Mouse (Mus musculus) megakaryocyte-erythroid progenitor cell, adult 5-6 weeks (primary cell): ENCODE results near the gene Zfp629. TPM values are rescaled to one million over a fixed set of nuclear protein-coding genes. Genes with fewer than 3 reads are reported as not detected.

Source experiments
- ATAC-seq: replicated peaks from 2 replicates; pipeline ENCODE4 v1.8.0; 2016; ENCODE audit warnings: mild to moderate bottlenecking, inconsistent platforms; ENCODE audit not compliant: severe bottlenecking, poor library complexity, low FRiP score, low TSS enrichment
- total RNA-seq, 2 experiments: library from RNA; stranded (forward) in 1 of 2; stranded (reverse) in 1 of 2; fragments of 200-1000, 215-1000 nt in 1 of 2; fragments of >200 nt in 1 of 2; fragmentation: Nextera tagmentation in 1 of 2; gene quantifications; 2 replicates each; pipeline ENCODE4 v1.2.3; 2014 to 2017

The Zfp629 gene
- total RNA-seq, 2 experiments from 2014 or later, result 3.4 to 7.8 TPM

DNA sequence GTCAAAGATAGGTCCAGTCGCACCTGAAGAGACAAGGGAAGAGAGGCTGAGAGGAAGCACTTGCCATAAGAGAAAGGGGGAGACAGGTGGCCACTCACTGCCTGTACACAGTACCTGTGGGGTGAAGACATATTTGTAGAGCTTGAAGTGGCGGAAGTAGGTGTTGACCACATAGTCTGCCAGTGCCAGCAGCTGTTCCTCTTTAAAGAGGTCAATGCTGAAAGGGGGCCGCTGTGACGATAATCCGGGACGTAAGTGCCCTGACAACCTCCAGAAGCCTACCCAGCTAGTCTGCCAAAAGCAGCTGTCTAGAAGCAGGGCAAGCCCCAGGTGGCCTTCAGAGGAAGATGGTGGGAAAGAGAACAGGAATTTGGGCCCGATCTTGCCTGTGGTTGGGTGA, 30.6 kb downstream of the Zfp629 start:
- no peak for ATAC-seq

DNA sequence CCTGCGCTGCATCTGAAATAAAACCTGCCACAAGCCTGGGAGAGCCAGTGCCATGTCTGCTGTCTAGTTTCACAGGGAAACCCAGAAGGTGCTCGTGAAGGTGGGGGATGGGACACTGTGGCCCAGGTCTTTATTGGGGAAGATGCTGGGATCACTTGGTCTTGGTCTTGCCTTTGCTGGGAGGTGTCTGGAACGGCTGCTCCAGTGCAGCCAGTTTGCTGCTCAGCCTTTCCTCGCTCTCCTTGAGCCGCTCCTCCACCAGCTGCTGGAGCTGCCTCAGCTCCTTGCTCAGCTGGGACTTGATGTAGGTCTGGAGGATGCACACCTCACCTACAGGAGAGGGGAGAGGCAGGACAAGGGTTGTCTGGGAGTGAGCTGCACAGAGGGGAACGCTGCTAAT, 32.3 kb downstream of the Zfp629 start:
- no peak for ATAC-seq

DNA sequence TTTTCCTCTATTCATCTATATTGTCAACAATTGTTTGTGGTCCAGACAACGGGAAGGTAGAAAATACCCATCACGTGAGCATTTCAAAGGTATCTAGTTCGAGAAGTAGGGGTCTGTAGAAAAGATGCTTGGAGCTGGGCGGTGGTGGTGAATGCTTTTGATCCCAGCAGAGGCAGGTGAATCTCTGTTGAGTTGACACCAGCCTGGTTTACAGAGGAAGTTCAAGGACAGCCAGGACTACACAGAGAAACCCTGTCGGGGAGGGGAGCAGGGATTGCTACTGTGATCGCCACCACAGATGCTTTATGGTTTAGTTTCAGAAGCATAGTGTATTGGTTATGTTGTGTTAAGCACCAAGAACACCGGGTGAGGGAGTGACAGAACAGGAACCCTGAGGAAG, 41.5 kb downstream of the Zfp629 start:
- no peak for ATAC-seq

DNA sequence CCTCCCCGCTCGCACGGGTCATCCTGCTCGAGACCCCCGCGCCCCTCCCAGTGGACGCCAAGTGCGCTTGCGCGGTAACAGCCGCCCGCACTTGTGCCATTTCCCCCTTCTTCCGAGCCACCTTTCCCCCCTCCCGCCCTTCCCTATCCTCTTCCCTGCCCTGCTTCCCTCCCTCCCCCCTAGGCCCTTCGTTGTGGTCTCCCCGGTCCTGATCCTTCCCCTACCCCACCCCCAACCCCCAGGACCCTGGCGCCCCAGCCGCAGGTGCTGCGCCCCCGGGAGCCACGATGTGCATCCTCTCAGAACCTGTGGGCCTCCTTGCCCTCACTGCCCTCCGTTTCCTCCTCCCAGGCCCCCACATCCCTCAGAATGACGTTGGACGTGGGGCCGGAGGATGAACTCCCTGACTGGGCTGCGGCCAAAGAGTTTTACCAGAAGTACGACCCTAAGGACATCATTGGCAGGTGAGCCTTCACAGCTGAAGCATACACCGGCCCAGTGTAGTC, 42.0 kb downstream of the Zfp629 start:
- ATAC-seq, result no peak

DNA sequence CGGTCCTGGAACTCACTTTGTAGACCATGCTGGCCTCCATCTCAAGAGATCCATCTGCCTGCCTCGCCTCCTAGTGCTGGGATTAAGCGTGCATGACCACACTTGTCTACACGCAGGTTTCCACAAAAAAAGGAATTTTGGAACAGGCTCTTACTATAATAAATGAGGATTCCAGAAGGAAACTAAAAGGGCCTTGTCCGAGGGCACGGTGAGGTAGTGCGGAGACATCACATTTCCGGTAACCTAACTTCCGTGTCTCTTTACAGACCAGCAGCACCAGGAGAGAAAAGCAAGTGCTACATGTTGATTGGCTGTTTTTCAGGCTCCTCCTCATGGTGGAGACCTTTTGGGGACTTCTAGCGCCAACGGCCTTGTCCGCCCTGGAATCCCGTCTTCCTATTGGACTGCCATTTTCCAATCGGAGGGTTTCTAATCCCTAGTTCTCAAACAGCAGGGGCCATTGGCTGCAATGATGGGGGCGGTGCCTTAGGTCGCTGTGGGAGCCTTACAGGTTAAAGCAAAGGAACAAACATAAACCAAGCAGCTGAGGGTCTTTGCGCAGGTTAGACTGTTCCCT, 42.6 kb downstream of the Zfp629 start, which contains the start of gene Phkg2:
Phkg2 (plus strand) TSS at position 446 of the 577 bp plus-strand sequence.
- peak; percentile 99 for ATAC-seq

DNA sequence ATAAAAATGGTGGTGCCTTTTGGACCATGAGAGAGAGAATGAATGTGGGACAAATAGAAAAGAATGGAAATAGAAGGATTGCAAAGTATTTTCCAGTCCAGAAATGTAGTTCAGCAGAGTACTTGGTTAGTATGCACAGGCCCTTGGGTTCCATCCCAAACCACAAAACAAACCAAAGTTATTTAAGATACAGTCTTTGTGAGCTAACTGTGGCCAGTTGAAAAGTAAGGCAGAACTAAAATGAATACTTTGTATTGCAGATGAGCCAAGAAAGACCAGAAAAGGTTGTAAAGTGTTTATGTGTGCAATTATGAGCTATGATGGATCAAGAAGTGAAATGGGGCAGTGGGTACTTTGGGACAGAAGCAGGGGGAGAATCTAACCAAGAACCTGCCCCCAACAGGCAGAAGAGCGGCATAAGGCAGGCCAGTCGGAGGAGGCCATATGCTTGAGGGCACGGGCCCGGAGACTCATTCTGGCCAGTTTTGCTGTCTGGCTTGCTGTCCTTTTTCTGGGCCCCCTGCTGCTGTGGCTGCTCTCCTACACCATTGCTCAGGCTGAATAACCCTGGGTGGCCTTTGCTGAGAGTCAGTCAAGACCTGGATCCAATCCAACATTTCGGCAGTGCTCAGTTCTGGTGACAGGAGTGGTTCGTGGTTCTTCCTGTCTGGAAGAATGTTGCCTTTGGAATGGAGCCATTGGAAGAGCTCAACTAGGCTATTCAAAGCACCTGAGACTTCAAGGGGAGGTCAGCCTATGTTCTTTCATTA, 51.0 kb downstream of the Zfp629 start:
- ATAC-seq, result no peak

DNA sequence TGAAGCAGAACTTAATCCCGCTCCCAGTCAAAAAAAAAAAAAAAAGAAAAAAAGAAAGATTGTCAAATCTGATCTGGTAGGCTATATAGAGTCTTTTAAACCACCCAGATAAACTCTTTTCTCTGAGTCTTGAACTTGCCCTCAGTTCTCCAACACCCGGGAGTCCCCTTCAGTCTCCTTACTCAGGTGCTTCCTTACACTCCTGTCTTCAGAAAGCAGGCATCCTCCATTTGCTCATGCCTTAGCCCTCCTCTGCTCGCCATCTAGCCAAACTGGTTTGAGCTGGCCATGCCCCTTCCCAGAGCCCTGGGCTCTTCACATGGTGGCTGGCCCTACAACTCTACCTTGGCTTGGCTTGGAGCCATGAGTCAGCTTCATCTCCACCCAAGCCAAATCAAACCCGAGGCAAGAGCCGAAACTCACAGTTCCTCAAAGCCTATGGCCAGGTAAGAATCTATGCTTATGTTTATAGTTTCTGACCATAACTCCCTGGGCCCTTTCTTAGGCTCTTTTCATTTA, 54.2 kb downstream of the Zfp629 start, which contains the start of gene Tmem265:
Tmem265 (plus strand) TSS at position 51 of the 519 bp plus-strand sequence.
- no peak for ATAC-seq

DNA sequence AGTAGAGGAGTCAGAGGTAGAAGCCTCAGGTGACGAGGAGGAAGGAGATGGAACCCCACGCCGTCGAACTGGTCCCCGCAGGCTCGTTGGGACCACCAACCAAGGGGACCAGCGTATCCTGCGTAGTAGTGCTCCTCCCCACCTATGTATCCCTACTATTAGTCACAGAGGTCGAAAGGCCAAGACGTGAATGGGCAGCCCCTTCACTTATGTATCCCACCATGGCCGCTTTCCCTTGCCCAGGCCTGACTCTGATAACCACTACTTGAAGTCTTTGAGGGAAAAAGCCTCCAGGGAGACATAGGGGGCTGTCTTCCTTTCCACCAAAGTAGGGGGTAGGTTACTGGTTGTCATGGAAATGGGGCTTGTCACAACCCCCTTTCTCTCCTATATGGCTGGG, 55.0 kb downstream of the Zfp629 start:
- ATAC-seq, result 0 out of 2 replicates have a peak, but pooled peaks have one; percentile 15

Other genes with a start within 250 kb of the Zfp629 start
- gene Zfp747, start 239.7 kb downstream of the Zfp629 start, total RNA-seq (2014; fragmentation: Nextera tagmentation), result 7.7 and 8.3 TPM in 2 replicates
- 4.0 and 10.9 TPM in 2 replicates for gene Zfp747, start 239.7 kb downstream of the Zfp629 start, total RNA-seq (2017)
- 2.3 and 4.0 TPM in 2 replicates for gene 9130019O22Rik, start 228.6 kb downstream of the Zfp629 start, total RNA-seq (2014; fragmentation: Nextera tagmentation)
- gene 9130019O22Rik, start 228.6 kb downstream of the Zfp629 start, total RNA-seq (2017), result 3.6 and 4.8 TPM in 2 replicates
- gene E430018J23Rik, start 222.2 kb downstream of the Zfp629 start, total RNA-seq (2014; fragmentation: Nextera tagmentation), result 3.1 and 8.6 TPM in 2 replicates
- 7.8 TPM in 2 replicates for gene E430018J23Rik, start 222.2 kb downstream of the Zfp629 start, total RNA-seq (2017)
- 1.8 and 6.5 TPM in 2 replicates for gene Zfp764, start 209.0 kb downstream of the Zfp629 start, total RNA-seq (2014; fragmentation: Nextera tagmentation)
- gene Zfp764, start 209.0 kb downstream of the Zfp629 start, total RNA-seq (2017), result 3.7 and 4.2 TPM in 2 replicates
- 6.9 and 14.9 TPM in 2 replicates for gene Zfp688, start 193.7 kb downstream of the Zfp629 start, total RNA-seq (2014; fragmentation: Nextera tagmentation)
- 6.8 and 11.2 TPM in 2 replicates for gene Zfp688, start 193.7 kb downstream of the Zfp629 start, total RNA-seq (2017)
- 3.6 and 5.8 TPM in 2 replicates for gene Zfp689, start 166.6 kb downstream of the Zfp629 start, total RNA-seq (2014; fragmentation: Nextera tagmentation)
- gene Zfp689, start 166.6 kb downstream of the Zfp629 start, total RNA-seq (2017), result 2.0 and 2.5 TPM in 2 replicates
- gene Prr14, start 156.2 kb downstream of the Zfp629 start, total RNA-seq (2014; fragmentation: Nextera tagmentation), result 76.2 and 109 TPM in 2 replicates
- gene Prr14, start 156.2 kb downstream of the Zfp629 start, total RNA-seq (2017), result 33.1 and 34.2 TPM in 2 replicates
- gene Fbrs, start 136.6 kb downstream of the Zfp629 start, total RNA-seq (2014; fragmentation: Nextera tagmentation), result 86.2 and 111 TPM in 2 replicates
- gene Fbrs, start 136.6 kb downstream of the Zfp629 start, total RNA-seq (2017), result 11.8 and 17.7 TPM in 2 replicates
- gene Srcap, start 103.8 kb downstream of the Zfp629 start, total RNA-seq (2014; fragmentation: Nextera tagmentation), result 126 and 170 TPM in 2 replicates
- gene Srcap, start 103.8 kb downstream of the Zfp629 start, total RNA-seq (2017), result 21.9 and 22.7 TPM in 2 replicates
- gene Gm42715, start 96.2 kb downstream of the Zfp629 start, total RNA-seq (2014; fragmentation: Nextera tagmentation), result 30.3 and 58.3 TPM in 2 replicates
- 7.4 and 8.8 TPM in 2 replicates for gene Gm42715, start 96.2 kb downstream of the Zfp629 start, total RNA-seq (2017)
- gene Tmem265, start 54.4 kb downstream of the Zfp629 start, total RNA-seq (2014; fragmentation: Nextera tagmentation), result not detected in 2 replicates
- 3.4 TPM in 1 of 2 replicates, not detected in the other for gene Tmem265, start 54.4 kb downstream of the Zfp629 start, total RNA-seq (2017)
- gene Phkg2, start 42.5 kb downstream of the Zfp629 start, total RNA-seq (2014; fragmentation: Nextera tagmentation), result 43.0 and 59.6 TPM in 2 replicates
- 21.1 and 30.5 TPM in 2 replicates for gene Phkg2, start 42.5 kb downstream of the Zfp629 start, total RNA-seq (2017)
- gene Ccdc189, start 27.2 kb downstream of the Zfp629 start, total RNA-seq (2014; fragmentation: Nextera tagmentation), result 6.1 TPM in 1 of 2 replicates, not detected in the other
- gene Ccdc189, start 27.2 kb downstream of the Zfp629 start, total RNA-seq (2017), result 0.38 and 6.8 TPM in 2 replicates
- gene Rnf40, start 27.0 kb downstream of the Zfp629 start, total RNA-seq (2014; fragmentation: Nextera tagmentation), result 45.6 and 48.7 TPM in 2 replicates
- gene Rnf40, start 27.0 kb downstream of the Zfp629 start, total RNA-seq (2017), result 35.1 and 37.9 TPM in 2 replicates
- 84.1 and 94.3 TPM in 2 replicates for gene Bcl7c, start 93.1 kb upstream of the Zfp629 start, total RNA-seq (2014; fragmentation: Nextera tagmentation)
- gene Bcl7c, start 93.1 kb upstream of the Zfp629 start, total RNA-seq (2017), result 51.3 and 61.0 TPM in 2 replicates
- 4.2 and 5.5 TPM in 2 replicates for gene Ctf1, start 96.9 kb upstream of the Zfp629 start, total RNA-seq (2014; fragmentation: Nextera tagmentation)
- 1.9 and 3.0 TPM in 2 replicates for gene Ctf1, start 96.9 kb upstream of the Zfp629 start, total RNA-seq (2017)
- gene Ctf2, start 116.4 kb upstream of the Zfp629 start, total RNA-seq (2014; fragmentation: Nextera tagmentation), result not detected in 2 replicates
- not detected in 2 replicates for gene Ctf2, start 116.4 kb upstream of the Zfp629 start, total RNA-seq (2017)
- 11.6 and 14.2 TPM in 2 replicates for gene Fbxl19, start 128.7 kb upstream of the Zfp629 start, total RNA-seq (2014; fragmentation: Nextera tagmentation)
- gene Fbxl19, start 128.7 kb upstream of the Zfp629 start, total RNA-seq (2017), result 12.2 and 12.5 TPM in 2 replicates
- gene Orai3, start 154.0 kb upstream of the Zfp629 start, total RNA-seq (2014; fragmentation: Nextera tagmentation), result 23.4 and 29.5 TPM in 2 replicates
- gene Orai3, start 154.0 kb upstream of the Zfp629 start, total RNA-seq (2017), result 21.0 and 22.9 TPM in 2 replicates
- 83.0 and 94.4 TPM in 2 replicates for gene Setd1a, start 160.9 kb upstream of the Zfp629 start, total RNA-seq (2014; fragmentation: Nextera tagmentation)
- 10.6 and 19.5 TPM in 2 replicates for gene Setd1a, start 160.9 kb upstream of the Zfp629 start, total RNA-seq (2017)
- 1.0 TPM in 1 of 2 replicates, not detected in the other for gene Gm49388, start 169.8 kb upstream of the Zfp629 start, total RNA-seq (2014; fragmentation: Nextera tagmentation)
- gene Gm49388, start 169.8 kb upstream of the Zfp629 start, total RNA-seq (2017), result 0.85 TPM in 1 of 2 replicates, not detected in the other
- gene Hsd3b7, start 184.8 kb upstream of the Zfp629 start, total RNA-seq (2014; fragmentation: Nextera tagmentation), result 38.9 and 56.1 TPM in 2 replicates
- gene Hsd3b7, start 184.8 kb upstream of the Zfp629 start, total RNA-seq (2017), result 16.8 and 60.3 TPM in 2 replicates
- 67.0 and 84.7 TPM in 2 replicates for gene Stx4a, start 208.5 kb upstream of the Zfp629 start, total RNA-seq (2014; fragmentation: Nextera tagmentation)
- 31.5 and 44.7 TPM in 2 replicates for gene Stx4a, start 208.5 kb upstream of the Zfp629 start, total RNA-seq (2017)
- gene Stx1b, start 208.8 kb upstream of the Zfp629 start, total RNA-seq (2014; fragmentation: Nextera tagmentation), result 0.10 and 3.0 TPM in 2 replicates
- gene Stx1b, start 208.8 kb upstream of the Zfp629 start, total RNA-seq (2017), result 0.19 and 4.3 TPM in 2 replicates